Comparison of ENCODE assay signal across 29 mouse cellular contexts in the genomic region with DNA sequence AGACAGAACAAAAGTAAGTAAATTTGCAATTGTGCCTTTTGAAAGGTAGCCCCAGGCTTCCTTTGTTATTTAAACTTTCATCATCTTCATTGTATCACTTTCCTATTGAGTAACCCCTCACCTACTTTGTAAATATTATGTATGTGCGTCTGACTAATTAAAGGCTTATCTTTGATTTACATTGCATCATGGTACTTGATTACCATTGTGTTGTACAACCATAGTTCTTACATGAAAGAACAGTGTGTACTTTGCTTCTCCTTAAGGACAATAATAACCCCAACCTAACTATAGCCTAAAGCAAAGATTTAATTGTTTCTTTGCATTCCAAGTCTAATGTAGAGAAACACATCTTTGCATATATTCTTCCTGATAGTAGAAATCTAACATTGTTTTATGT.
"Had no signal": no experiment of that assay in that cellular context is flagged by ENCODE, and none has a peak within 500 bp of the region (broad histone marks: within the 10 kb centered on the region; RNA-seq: fewer than 3 reads in every experiment).

No protein-coding gene starts in this region.

- H3K36me3 ChIP-seq: embryonic facial prominence, embryonic 10.5 days; embryonic facial prominence, embryonic 12.5 days; embryonic facial prominence, embryonic 13.5 days; embryonic facial prominence, embryonic 15.5 days; forebrain, embryonic 10.5 days; forebrain, embryonic 12.5 days; forebrain, embryonic 15.5 days had no signal

- H3K27me3 ChIP-seq: embryonic facial prominence, embryonic 12.5 days; embryonic facial prominence, embryonic 13.5 days; embryonic facial prominence, embryonic 15.5 days; forebrain, embryonic 12.5 days; forebrain, embryonic 13.5 days; forebrain, embryonic 15.5 days had no signal

- ATAC-seq: forebrain, embryonic 13.5 days; forebrain, embryonic 14.5 days; forebrain, embryonic 15.5 days; forebrain, embryonic 16.5 days; forebrain, postnatal 0 days had no signal

- DNase-seq: cerebellum, adult 2 months; cerebellum, adult 8-10 months; cerebellum, adult 9-10 months; cerebellum, adult 9-11 months; cerebellum, postnatal 10 days; cerebellum, postnatal 14 days; cerebellum, postnatal 25 days; cerebellum, postnatal 36 days; embryo, embryonic 11 days; forebrain, postnatal 0 days; gastrocnemius, adult 2 months; gastrocnemius, postnatal 10 days; gastrocnemius, postnatal 14 days; gastrocnemius, postnatal 25 days; gastrocnemius, postnatal 36 days; heart, adult 11 months; heart, adult 18-20 months; heart, adult 2 months had no signal

- H3K4me1 ChIP-seq: embryonic facial prominence, embryonic 10.5 days; embryonic facial prominence, embryonic 12.5 days; embryonic facial prominence, embryonic 13.5 days; embryonic facial prominence, embryonic 15.5 days; forebrain, embryonic 10.5 days; forebrain, embryonic 12.5 days; forebrain, embryonic 13.5 days; forebrain, embryonic 15.5 days had no signal

- H3K4me3 ChIP-seq: embryonic facial prominence, embryonic 10.5 days; embryonic facial prominence, embryonic 12.5 days; embryonic facial prominence, embryonic 13.5 days; embryonic facial prominence, embryonic 15.5 days; erythroblast, embryonic 14.5 days; forebrain, embryonic 10.5 days; forebrain, embryonic 12.5 days; forebrain, embryonic 13.5 days; forebrain, embryonic 15.5 days; gastrocnemius, adult 2 months; heart, adult 2 months had no signal

- H3K9ac ChIP-seq: embryonic facial prominence, embryonic 12.5 days; embryonic facial prominence, embryonic 13.5 days; embryonic facial prominence, embryonic 15.5 days; forebrain, embryonic 12.5 days; forebrain, embryonic 13.5 days; forebrain, embryonic 15.5 days; forebrain, postnatal 0 days had no signal

- H3K9me3 ChIP-seq: embryonic facial prominence, embryonic 10.5 days; embryonic facial prominence, embryonic 12.5 days; embryonic facial prominence, embryonic 13.5 days; embryonic facial prominence, embryonic 15.5 days; forebrain, embryonic 10.5 days; forebrain, embryonic 12.5 days; forebrain, embryonic 13.5 days; forebrain, embryonic 15.5 days had no signal

- H3K4me2 ChIP-seq: embryonic facial prominence, embryonic 12.5 days; embryonic facial prominence, embryonic 13.5 days; embryonic facial prominence, embryonic 15.5 days; forebrain, embryonic 12.5 days; forebrain, embryonic 13.5 days; forebrain, embryonic 15.5 days had no signal

- H3K27ac ChIP-seq: embryonic facial prominence, embryonic 10.5 days; embryonic facial prominence, embryonic 12.5 days; embryonic facial prominence, embryonic 13.5 days; embryonic facial prominence, embryonic 15.5 days; forebrain, embryonic 10.5 days; forebrain, embryonic 12.5 days; forebrain, embryonic 13.5 days; forebrain, embryonic 15.5 days; gastrocnemius, adult 2 months; heart, adult 2 months had no signal
